Mouse (Mus musculus): ENCODE data around the gene Rev3l. TPM values are rescaled to one million over a fixed set of nuclear protein-coding genes. Genes with fewer than 3 reads are reported as not detected.
A peak's percentile ranks its signal among the peaks of the same experiment; 100 is the strongest.

Rev3l gene
- polyA plus RNA-seq, 1 experiment: 11.8 TPM

- Histone ChIP-seq H3K4me3 (ENCODE audit: insufficient read depth, low read depth, low read length) (no peak overlapping the region), H3K27me3 (replicated peaks; ENCODE audit: control insufficient read depth, insufficient read depth, low read length) (no peaks in the 10 kb centered on the region), H3K4me1 (ENCODE audit: control insufficient read depth, insufficient read depth, low read length) (no peaks in the 10 kb centered on the region), H3K36me3 (ENCODE audit: control insufficient read depth, insufficient read depth, low read length) (no peaks in the 10 kb centered on the region), H3K27ac (ENCODE audit: insufficient read depth, low read depth, low read length) (no peak overlapping the region)
- WGBS: 79% methylated on average over 11 of the region's 11 CpGs
- DNase-seq: peak; percentile 32
- no peak for TF ChIP-seq POLR2A (IDR thresholded peaks at IDR 0.05; ENCODE audit: low read depth, low read length)
- no peak for TF ChIP-seq CTCF (conservative IDR thresholded peaks at IDR 0.05; ENCODE audit: insufficient read depth, insufficient read length, low read depth, low read length)
Observed at GRCm38 (mm10) chr10:39893702-39894697, 162.1 kb downstream of the Rev3l start.

GRCm38 (mm10) chr10:39896503-39896902 is 164.6 kb downstream of the Rev3l start:
- no peak overlapping the region for H3K4me3 ChIP-seq (ENCODE audit: insufficient read depth, low read depth, low read length)
- no peaks in the 10 kb centered on the region for H3K36me3 ChIP-seq (ENCODE audit: control insufficient read depth, insufficient read depth, low read length)
- TF ChIP-seq CTCF (conservative IDR thresholded peaks at IDR 0.05; ENCODE audit: insufficient read depth, insufficient read length, low read depth, low read length) (0 out of 2 replicates have a peak, but pooled peaks have one; percentile 29), POLR2A (IDR thresholded peaks at IDR 0.05; ENCODE audit: low read depth, low read length) (no peak)
- no peaks in the 10 kb centered on the region for H3K27me3 ChIP-seq (replicated peaks; ENCODE audit: control insufficient read depth, insufficient read depth, low read length)
- H3K27ac ChIP-seq (ENCODE audit: insufficient read depth, low read depth, low read length): no peak overlapping the region
- WGBS: 76% methylated on average over 5 of the region's 5 CpGs
- peaks cover 2% of the 10 kb centered on the region; the same call in 1 of the 2 replicates for H3K4me1 ChIP-seq (ENCODE audit: control insufficient read depth, insufficient read depth, low read length)
- peak; percentile 46 for DNase-seq

- peak within 1 kb of the TSS; percentile 90 for H3K27ac ChIP-seq (ENCODE audit: insufficient read depth, low read depth, low read length)
- peak; percentile 96 for DNase-seq
- no peaks in the 10 kb centered on the region for H3K36me3 ChIP-seq (ENCODE audit: control insufficient read depth, insufficient read depth, low read length)
- 0 out of 2 replicates have a peak, but pooled peaks have one; percentile 8 for TF ChIP-seq CTCF (conservative IDR thresholded peaks at IDR 0.05; ENCODE audit: insufficient read depth, insufficient read length, low read depth, low read length)
- no peak for TF ChIP-seq POLR2A (IDR thresholded peaks at IDR 0.05; ENCODE audit: low read depth, low read length)
- peak within 1 kb of the TSS; percentile 76 for H3K4me3 ChIP-seq (ENCODE audit: insufficient read depth, low read depth, low read length)
- under 1% methylated on average over 41 of the region's 41 CpGs for WGBS
- peaks cover 4% of the 10 kb centered on the region; the same call in 1 of the 2 replicates for H3K4me1 ChIP-seq (ENCODE audit: control insufficient read depth, insufficient read depth, low read length)
- H3K27me3 ChIP-seq (replicated peaks; ENCODE audit: control insufficient read depth, insufficient read depth, low read length): no peaks in the 10 kb centered on the region
Observed at GRCm38 (mm10) chr10:39898874-39899371, 167.0 kb downstream of the Rev3l start, which contains the start of gene Mfsd4b4. TSS of gene Mfsd4b4 (minus strand) at chr10:39899238.

- Histone ChIP-seq H3K4me1 (ENCODE audit: control insufficient read depth, insufficient read depth, low read length) (peaks cover 20% of the 10 kb centered on the region; the same call in 1 of the 2 replicates), H3K36me3 (ENCODE audit: control insufficient read depth, insufficient read depth, low read length) (no peaks in the 10 kb centered on the region), H3K27me3 (replicated peaks; ENCODE audit: control insufficient read depth, insufficient read depth, low read length) (no peaks in the 10 kb centered on the region), H3K4me3 (ENCODE audit: insufficient read depth, low read depth, low read length) (no peak overlapping the region), H3K27ac (ENCODE audit: insufficient read depth, low read depth, low read length) (peak overlapping the region; percentile 77; the same call in 1 of the 2 replicates)
- TF ChIP-seq CTCF (conservative IDR thresholded peaks at IDR 0.05; ENCODE audit: insufficient read depth, insufficient read length, low read depth, low read length) (no peak), POLR2A (IDR thresholded peaks at IDR 0.05; ENCODE audit: low read depth, low read length) (no peak)
- DNase-seq: peak; percentile 51
- 55% methylated on average over 3 of the region's 3 CpGs for WGBS
Observed at GRCm38 (mm10) chr10:39904191-39904590, 172.3 kb downstream of the Rev3l start.

GRCm38 (mm10) chr10:39906799-39907658 is 175.1 kb downstream of the Rev3l start:
- no peak overlapping the region for H3K4me3 ChIP-seq (ENCODE audit: insufficient read depth, low read depth, low read length)
- H3K27me3 ChIP-seq (replicated peaks; ENCODE audit: control insufficient read depth, insufficient read depth, low read length): no peaks in the 10 kb centered on the region
- H3K4me1 ChIP-seq (ENCODE audit: control insufficient read depth, insufficient read depth, low read length): peaks cover 17% of the 10 kb centered on the region; the same call in 1 of the 2 replicates
- H3K27ac ChIP-seq (ENCODE audit: insufficient read depth, low read depth, low read length): peak overlapping the region; percentile 72
- no peaks in the 10 kb centered on the region for H3K36me3 ChIP-seq (ENCODE audit: control insufficient read depth, insufficient read depth, low read length)
- TF ChIP-seq CTCF (conservative IDR thresholded peaks at IDR 0.05; ENCODE audit: insufficient read depth, insufficient read length, low read depth, low read length) (no peak), POLR2A (IDR thresholded peaks at IDR 0.05; ENCODE audit: low read depth, low read length) (no peak)
- peak; percentile 90 for DNase-seq
- 34% methylated on average over 10 of the region's 10 CpGs for WGBS

GRCm38 (mm10) chr10:39908768-39909441 is 177.0 kb downstream of the Rev3l start:
- Histone ChIP-seq H3K27ac (ENCODE audit: insufficient read depth, low read depth, low read length) (peak overlapping the region; percentile 10; the same call in 1 of the 2 replicates), H3K4me3 (ENCODE audit: insufficient read depth, low read depth, low read length) (no peak overlapping the region), H3K27me3 (replicated peaks; ENCODE audit: control insufficient read depth, insufficient read depth, low read length) (no peaks in the 10 kb centered on the region), H3K4me1 (ENCODE audit: control insufficient read depth, insufficient read depth, low read length) (peaks cover 16% of the 10 kb centered on the region; the same call in 1 of the 2 replicates), H3K36me3 (ENCODE audit: control insufficient read depth, insufficient read depth, low read length) (no peaks in the 10 kb centered on the region)
- WGBS: 60% methylated on average over 13 of the region's 13 CpGs
- DNase-seq: peak; percentile 56
- TF ChIP-seq POLR2A (IDR thresholded peaks at IDR 0.05; ENCODE audit: low read depth, low read length) (no peak), CTCF (conservative IDR thresholded peaks at IDR 0.05; ENCODE audit: insufficient read depth, insufficient read length, low read depth, low read length) (no peak)
